Mouse (Mus musculus) intestine, embryonic 14.5 days (tissue): ENCODE data around the gene Wdr3. TPM values are rescaled to one million over a fixed set of nuclear protein-coding genes. Genes with fewer than 3 reads are reported as not detected.

Source experiments
- polyA plus RNA-seq: library from polyadenylated mRNA; unstranded; fragments of >200 nt; fragmentation: Nextera tagmentation; extraction: Ambion mirVana; gene quantifications from 2 replicates; pipeline ENCODE4 v1.2.1, GENCODE M21; 2014

Gene Wdr3
- polyA plus RNA-seq, 1 experiment from 2014 or later: 43.5 TPM

Other genes starting within 250 kb of the Wdr3 start
- gene Gdap2, start within 50 bp of the Wdr3 start, polyA plus RNA-seq: 26.3 and 27.0 TPM in 2 replicates